Mouse (Mus musculus) olfactory bulb, adult 2 months (tissue): Measurements from ENCODE around the gene Kcnt2.

ENCODE experiments used
- CTCF ChIP-seq: fragments of 200-500 bp; IDR thresholded peaks from 2 replicates; pipeline ENCODE4 v1.5.1; 2012; ENCODE audit warnings: low read depth, mild to moderate bottlenecking, low read length, moderate library complexity; ENCODE audit not compliant: insufficient read depth
- POLR2A ChIP-seq: fragments of 200-500 bp; IDR thresholded peaks from 2 replicates; pipeline ENCODE4 v1.6.1; 2012; ENCODE audit warnings: mild to moderate bottlenecking, low read depth, low read length, moderate library complexity; ENCODE audit not compliant: insufficient read depth

DNA sequence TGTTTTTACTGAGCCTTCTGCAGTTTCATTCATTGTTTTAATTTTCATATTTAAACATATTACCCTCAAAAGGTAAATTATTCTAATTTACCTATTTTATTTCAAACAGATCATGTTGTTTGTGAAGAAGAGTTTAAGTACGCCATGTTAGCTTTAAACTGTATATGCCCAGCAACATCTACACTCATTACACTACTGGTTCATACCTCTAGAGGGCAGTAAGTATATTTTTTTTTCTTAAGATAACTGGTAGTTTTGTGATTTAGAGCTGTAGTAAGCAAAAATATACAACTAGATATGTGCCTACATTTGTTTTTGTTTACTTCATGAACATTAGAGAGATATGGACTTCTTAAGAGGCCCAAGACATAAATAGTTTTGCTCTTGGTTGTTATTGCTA is 238.1 kb downstream of the Kcnt2 start:
- no peak for TF ChIP-seq CTCF
- no peak for TF ChIP-seq POLR2A
